Mouse (Mus musculus) MEL (cell line): Measurements from ENCODE around the gene OR5BS1P. TPM values are rescaled to one million over a fixed set of nuclear protein-coding genes. Genes with fewer than 3 reads are reported as not detected.
A peak's percentile ranks its signal among the peaks of the same experiment; 100 is the strongest.
"Not testable (repeated sequence)": the region's sequence is repeated elsewhere in the genome, so short reads cannot be mapped to it uniquely, and the experiment has no call there.

Experiments used
- DNase-seq: peaks from one replicate; pipeline ENCODE4 v3.0.0; 2011; ENCODE audit warnings: low read depth, low spot score
- H3K27ac ChIP-seq: 2 replicates; pipeline ENCODE4 v1.5.1; 2012; ENCODE audit warnings: low read depth, mild to moderate bottlenecking, control low read depth, low read length, moderate library complexity; ENCODE audit not compliant: control insufficient read depth
- H3K27me3 ChIP-seq, 2 experiments: fragments of 150-350 bp in 1 of 2; sonication (generic) in 1 of 2; 2 replicates each; pipeline ENCODE4 v1.6.1; 2012; ENCODE audit warnings: low read length in 2 of 2, mild to moderate bottlenecking in 2 of 2, improper control_type of control experiment in 1 of 2, moderate library complexity in 1 of 2; ENCODE audit not compliant: insufficient read depth in 2 of 2, control insufficient read depth in 1 of 2
- H3K36me3 ChIP-seq, 2 experiments: 2 replicates each; pipeline ENCODE4 v1.6.1; 2012 to 2014; ENCODE audit warnings: low read length in 2 of 2, improper control_type of control experiment in 1 of 2, inconsistent platforms in 1 of 2, mild to moderate bottlenecking in 1 of 2; ENCODE audit not compliant: insufficient read depth in 2 of 2, control insufficient read depth in 1 of 2
- H3K4me1 ChIP-seq, 2 experiments: fragments of 150-350 bp in 1 of 2; sonication (generic) in 1 of 2; 2 replicates each; pipeline ENCODE4 v1.6.1; 2012; ENCODE audit warnings: low read length in 2 of 2, improper control_type of control experiment in 1 of 2, mild to moderate bottlenecking in 1 of 2; ENCODE audit not compliant: insufficient read depth in 2 of 2, control insufficient read depth in 1 of 2
- H3K4me3 ChIP-seq, 2 experiments: fragments of 150-350 bp in 1 of 2; sonication (generic) in 1 of 2; 2 replicates each; pipeline ENCODE4 v1.5.1; 2012; ENCODE audit warnings: low read depth in 2 of 2, low read length in 2 of 2, mild to moderate bottlenecking in 2 of 2, moderate library complexity in 2 of 2, control low read depth in 1 of 2, improper control_type of control experiment in 1 of 2; ENCODE audit not compliant: control insufficient read depth in 1 of 2, insufficient read depth in 1 of 2
- H3K79me2 ChIP-seq: 2 replicates; pipeline ENCODE4 v1.6.1; 2012; ENCODE audit warnings: mild to moderate bottlenecking, low read length, moderate library complexity; ENCODE audit not compliant: control insufficient read depth, poor library complexity, insufficient read depth
- H3K9ac ChIP-seq: 2 replicates; pipeline ENCODE4 v1.6.1; 2012; ENCODE audit warnings: low read depth, mild to moderate bottlenecking, control low read depth, low read length, moderate library complexity; ENCODE audit not compliant: control insufficient read depth, poor library complexity, severe bottlenecking
- H3K9me3 ChIP-seq: fragments of 150-350 bp; sonication (generic); replicated peaks from 2 replicates; pipeline ENCODE4 v1.6.1; 2012; ENCODE audit warnings: mild to moderate bottlenecking, low read length, improper control_type of control experiment, moderate library complexity; ENCODE audit not compliant: insufficient read depth
- BHLHE40 ChIP-seq: IDR thresholded peaks from 2 replicates; pipeline ENCODE4 v1.6.1; 2012; ENCODE audit warnings: low read depth, mild to moderate bottlenecking, inconsistent platforms, low read length, improper control_type of control experiment, borderline replicate concordance
- CHD1 ChIP-seq: IDR thresholded peaks from 2 replicates; pipeline ENCODE4 v1.6.1; 2012; ENCODE audit warnings: low read depth, mild to moderate bottlenecking, inconsistent platforms, low read length, improper control_type of control experiment
- CTCF ChIP-seq, 3 experiments: IDR thresholded peaks in 2 of 3; conservative IDR thresholded peaks in 1 of 3; 2 replicates each; pipeline ENCODE4 v1.5.1; 2011 to 2012; ENCODE audit warnings: low read length in 3 of 3, low read depth in 2 of 3, mild to moderate bottlenecking in 2 of 3, improper control_type of control experiment in 1 of 3, inconsistent platforms in 1 of 3, mixed read lengths in 1 of 3, moderate library complexity in 1 of 3; ENCODE audit not compliant: control insufficient read depth in 1 of 3, insufficient read depth in 1 of 3, poor library complexity in 1 of 3, severe bottlenecking in 1 of 3
- ELF1 ChIP-seq: IDR thresholded peaks from 2 replicates; pipeline ENCODE4 v1.6.1; 2014; ENCODE audit warnings: low read depth, mild to moderate bottlenecking, inconsistent platforms, low read length, improper control_type of control experiment, moderate library complexity
- EP300 ChIP-seq, 2 experiments: IDR thresholded peaks; 2 replicates each; pipeline ENCODE4 v1.6.1; 2011; ENCODE audit warnings: improper control_type of control experiment in 2 of 2, low read length in 2 of 2, low read depth in 1 of 2, mild to moderate bottlenecking in 1 of 2
- ETS1 ChIP-seq: IDR thresholded peaks from 2 replicates; pipeline ENCODE4 v1.6.1; 2012; ENCODE audit warnings: low read depth, mild to moderate bottlenecking, inconsistent platforms, low read length, improper control_type of control experiment, moderate library complexity
- GATA1 ChIP-seq: IDR thresholded peaks from 2 replicates; pipeline ENCODE4 v1.6.1; 2011; ENCODE audit warnings: low read depth, low read length, improper control_type of control experiment
- HCFC1 ChIP-seq: IDR thresholded peaks from 2 replicates; pipeline ENCODE4 v1.6.1; 2012; ENCODE audit warnings: low read depth, mild to moderate bottlenecking, inconsistent platforms, low read length, improper control_type of control experiment, moderate library complexity
- MAFK ChIP-seq: IDR thresholded peaks from 2 replicates; pipeline ENCODE4 v1.6.1; 2011; ENCODE audit warnings: low read depth, mild to moderate bottlenecking, low read length, improper control_type of control experiment, borderline replicate concordance
- MAX ChIP-seq: IDR thresholded peaks from 2 replicates; pipeline ENCODE4 v1.6.1; 2011; ENCODE audit warnings: low read length, improper control_type of control experiment
- MAZ ChIP-seq: IDR thresholded peaks from 2 replicates; pipeline ENCODE4 v1.6.1; 2012; ENCODE audit warnings: low read depth, mild to moderate bottlenecking, inconsistent platforms, low read length, improper control_type of control experiment
- MXI1 ChIP-seq: IDR thresholded peaks from 2 replicates; pipeline ENCODE4 v1.6.1; 2011; ENCODE audit warnings: mild to moderate bottlenecking, low read depth, low read length, improper control_type of control experiment
- MYC ChIP-seq: IDR thresholded peaks from 2 replicates; pipeline ENCODE4 v1.6.1; 2011; ENCODE audit warnings: low read depth, mild to moderate bottlenecking, low read length, improper control_type of control experiment, moderate library complexity
- NELFE ChIP-seq: IDR thresholded peaks from 2 replicates; pipeline ENCODE4 v1.6.1; 2011; ENCODE audit warnings: low read depth, low read length, improper control_type of control experiment
- NRF1 ChIP-seq: IDR thresholded peaks from 2 replicates; pipeline ENCODE4 v1.6.1; 2014; ENCODE audit warnings: low read depth, mild to moderate bottlenecking, inconsistent platforms, low read length, improper control_type of control experiment, moderate library complexity; ENCODE audit not compliant: poor library complexity, insufficient read depth, severe bottlenecking
- POLR2AphosphoS5 ChIP-seq: IDR thresholded peaks from 2 replicates; pipeline ENCODE4 v1.6.1; 2012; ENCODE audit warnings: low read depth, borderline replicate concordance, mild to moderate bottlenecking, inconsistent platforms, low read length, moderate library complexity, mixed read lengths
- RCOR1 ChIP-seq: IDR thresholded peaks from 2 replicates; pipeline ENCODE4 v1.6.1; 2012; ENCODE audit warnings: low read depth, mild to moderate bottlenecking, inconsistent platforms, low read length, improper control_type of control experiment
- SIN3A ChIP-seq: IDR thresholded peaks from 2 replicates; pipeline ENCODE4 v1.6.1; 2012; ENCODE audit warnings: low read length, improper control_type of control experiment, inconsistent platforms
- TAL1 ChIP-seq: IDR thresholded peaks from 2 replicates; pipeline ENCODE4 v1.6.1; 2012; ENCODE audit warnings: mild to moderate bottlenecking, inconsistent platforms, low read length, moderate library complexity, mixed read lengths
- TBP ChIP-seq: IDR thresholded peaks from 2 replicates; pipeline ENCODE4 v1.8.0; 2011; ENCODE audit warnings: low read depth, low read length, improper control_type of control experiment
- TCF12 ChIP-seq: IDR thresholded peaks from 2 replicates; pipeline ENCODE4 v1.6.1; 2014; ENCODE audit warnings: low read depth, mild to moderate bottlenecking, inconsistent platforms, low read length, improper control_type of control experiment, moderate library complexity
- ZC3H11A ChIP-seq: IDR thresholded peaks from 2 replicates; pipeline ENCODE4 v1.6.1; 2012; ENCODE audit warnings: low read depth, mild to moderate bottlenecking, inconsistent platforms, low read length, improper control_type of control experiment
- ZMIZ1 ChIP-seq: IDR thresholded peaks from 2 replicates; pipeline ENCODE4 v1.6.1; 2012; ENCODE audit warnings: low read depth, mild to moderate bottlenecking, inconsistent platforms, low read length, improper control_type of control experiment, moderate library complexity
- ZNF384 ChIP-seq: IDR thresholded peaks from 2 replicates; pipeline ENCODE4 v1.6.1; 2012; ENCODE audit warnings: low read depth, mild to moderate bottlenecking, inconsistent platforms, low read length, improper control_type of control experiment
- polyA plus RNA-seq, 2 experiments: library from polyadenylated mRNA; stranded (reverse) in 1 of 2; unstranded in 1 of 2; fragments of >175 nt in 1 of 2; fragments of >200 nt in 1 of 2; gene quantifications; 2 replicates each; pipeline versions ENCODE4 v1.2.1 to v1.2.4; 2012; ENCODE audit warnings: low replicate concordance in 2 of 2, low read depth in 1 of 2; ENCODE audit not compliant: insufficient read length in 2 of 2, insufficient read depth in 1 of 2, missing spikeins in 1 of 2
- total RNA-seq: library from RNA; depleted of rRNA; stranded (reverse); fragments of 300-350 nt; gene quantifications from 2 replicates; pipeline ENCODE4 v1.2.3, GENCODE M21; 2012

Gene OR5BS1P
- total and polyA plus RNA-seq, 3 experiments = 0.04 TPM; not detected in 2

DNA sequence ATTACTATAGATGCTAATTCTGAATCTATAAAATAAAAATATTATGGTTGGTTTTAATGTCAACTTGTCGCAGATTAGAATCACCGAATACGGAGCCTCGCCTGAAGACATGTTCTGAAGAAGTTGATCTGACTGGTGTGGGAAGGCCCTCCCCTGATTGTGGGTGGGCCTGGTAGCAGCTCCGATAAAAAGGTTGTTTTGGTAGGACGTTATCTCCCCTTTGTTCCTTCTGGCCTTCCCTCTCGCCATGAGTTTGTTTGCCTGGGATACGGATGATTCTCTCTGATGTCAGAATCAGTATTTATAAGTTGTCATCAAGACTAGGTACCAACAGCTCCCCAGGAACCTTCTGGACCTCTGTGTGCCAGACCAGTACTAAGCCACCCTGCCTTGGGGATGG is 42.5 kb downstream of the OR5BS1P start:
- 0 out of 2 replicates have a peak, but pooled peaks have one; percentile 18 for TF ChIP-seq CHD1
- TF ChIP-seq CTCF (IDR thresholded peaks at IDR 0.05 in 2 of 3, conservative IDR thresholded peaks at IDR 0.05 in 1 of 3; ENCODE audit: control insufficient read depth in 1 of 3, insufficient read depth in 1 of 3, low read depth in 2 of 3, low read length in 3 of 3, poor library complexity in 1 of 3, severe bottlenecking in 1 of 3) = no peak
- TF ChIP-seq MAZ = peak; percentile 46; the same call in 1 of the 2 replicates
- TF ChIP-seq ZMIZ1 = no peak
- peak; percentile 43; the same call in 1 of the 2 replicates for TF ChIP-seq TCF12
- TF ChIP-seq POLR2AphosphoS5 = no peak
- no peak; the same call in 1 of the 2 replicates for TF ChIP-seq MAFK
- TF ChIP-seq EP300 (IDR thresholded peaks at IDR 0.05; ENCODE audit: low read depth in 1 of 2, low read length in 2 of 2) = peak; percentile 51 to 66; a peak in 3 of 4 replicates
- peak; percentile 33; the same call in 1 of the 2 replicates for TF ChIP-seq SIN3A
- TF ChIP-seq RCOR1 = peak; percentile 62; the same call in 1 of the 2 replicates
- peak; percentile 18; the same call in 1 of the 2 replicates for TF ChIP-seq MAX
- 0 out of 2 replicates have a peak, but pooled peaks have one; percentile 33 for TF ChIP-seq HCFC1
- no peak for TF ChIP-seq NELFE
- TF ChIP-seq ETS1 = peak; percentile 56
- TF ChIP-seq MYC = peak; percentile 73; the same call in 1 of the 2 replicates
- TF ChIP-seq BHLHE40 = no peak
- peak; percentile 46; the same call in 1 of the 2 replicates for TF ChIP-seq TBP
- peak; percentile 85 for TF ChIP-seq GATA1
- Histone ChIP-seq H3K9ac (peak overlapping the region; percentile 13), H3K9me3 (no peaks in the 10 kb centered on the region), H3K36me3 (peaks cover 0 to 15% of the 10 kb centered on the region in 2 experiments; a peak in 2 of 4 replicates), H3K27me3 (no peaks in the 10 kb centered on the region), H3K4me3 (peak overlapping the region; percentile 39 to 72), H3K79me2 (no peaks in the 10 kb centered on the region; the same call in 1 of the 2 replicates), H3K27ac (peak overlapping the region; percentile 90), H3K4me1 (peaks cover 12 to 35% of the 10 kb centered on the region in 2 experiments)
- peak; percentile 84 for DNase-seq

DNA sequence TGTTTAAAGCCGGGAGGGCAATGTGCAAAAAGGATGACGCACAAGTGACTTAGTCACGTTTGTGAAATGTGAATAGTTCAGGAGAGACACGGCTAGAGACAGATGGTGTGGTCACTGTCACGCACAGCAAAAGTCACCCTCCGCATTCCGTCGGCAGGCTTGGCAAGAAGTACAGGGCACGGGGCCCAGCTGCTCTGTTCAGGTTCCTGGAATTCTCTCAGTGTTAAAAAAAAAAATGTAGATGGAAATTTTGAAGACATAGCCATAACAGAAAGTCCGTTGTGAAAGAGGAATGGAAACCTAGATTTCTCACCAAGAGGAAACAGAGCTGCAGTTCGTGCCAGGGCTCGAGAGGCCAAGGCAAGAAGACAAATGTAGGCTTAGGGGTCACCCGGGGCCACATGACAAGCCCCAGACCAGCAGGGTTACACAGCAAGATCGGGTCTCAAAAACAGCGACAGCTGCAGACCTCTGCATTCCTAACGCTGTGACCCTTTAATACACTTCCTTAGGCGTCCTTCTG is 43.2 kb downstream of the OR5BS1P start:
- H3K4me3 ChIP-seq = peak overlapping the region; percentile 53 to 72
- TF ChIP-seq MYC = no peak
- no peak for TF ChIP-seq TAL1
- TF ChIP-seq TCF12 = no peak
- TF ChIP-seq MXI1 = peak; percentile 48; the same call in 1 of the 2 replicates
- TF ChIP-seq POLR2AphosphoS5 = no peak
- TF ChIP-seq ZNF384 = peak; percentile 51
- 0 out of 2 replicates have a peak, but pooled peaks have one; percentile 18 for TF ChIP-seq MAFK
- TF ChIP-seq ZC3H11A = no peak
- TF ChIP-seq SIN3A = peak; percentile 12; the same call in 1 of the 2 replicates
- TF ChIP-seq NRF1 = no peak
- no peak for TF ChIP-seq MAZ
- 0 out of 2 replicates have a peak, but pooled peaks have one; percentile 21 for TF ChIP-seq RCOR1
- no peak for TF ChIP-seq GATA1
- TF ChIP-seq ELF1 = no peak
- TF ChIP-seq BHLHE40 = peak; percentile 73; the same call in 1 of the 2 replicates
- H3K9me3 ChIP-seq = no peaks in the 10 kb centered on the region
- DNase-seq = peak; percentile 61
- H3K9ac ChIP-seq = peak overlapping the region; percentile 56
- H3K27ac ChIP-seq = peak overlapping the region; percentile 32
- peaks cover 0 to 15% of the 10 kb centered on the region in 2 experiments; a peak in 2 of 4 replicates for H3K36me3 ChIP-seq
- H3K27me3 ChIP-seq = no peaks in the 10 kb centered on the region
- peaks cover 12 to 30% of the 10 kb centered on the region in 2 experiments for H3K4me1 ChIP-seq
- no peaks in the 10 kb centered on the region; the same call in 1 of the 2 replicates for H3K79me2 ChIP-seq

DNA sequence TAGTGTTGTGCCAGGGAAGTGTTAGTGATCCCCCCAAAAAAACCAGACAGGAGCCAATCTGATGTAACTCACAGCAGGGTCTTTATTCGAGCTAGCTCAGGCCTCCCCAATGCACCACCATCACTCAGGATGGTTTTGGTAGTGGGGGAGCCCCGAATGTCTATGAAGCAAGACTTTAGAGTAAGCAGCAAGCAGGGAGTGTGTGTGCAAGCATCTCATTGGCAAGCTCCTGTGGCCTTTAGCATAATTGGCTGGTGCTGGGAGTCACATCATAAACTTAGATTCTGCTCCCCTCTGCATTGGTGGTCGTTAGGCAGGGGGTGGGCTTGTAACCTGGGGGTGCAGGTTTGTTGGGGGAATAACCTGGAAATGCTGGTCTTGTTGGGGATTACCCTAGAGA is 44.0 kb downstream of the OR5BS1P start:
- not testable (repeated sequence) for H3K9me3 ChIP-seq, H3K27me3 ChIP-seq, H3K79me2 ChIP-seq, H3K27ac ChIP-seq, H3K4me3 ChIP-seq, H3K9ac ChIP-seq
- Histone ChIP-seq H3K4me1 (peaks cover 12 to 30% of the 10 kb centered on the region in 2 experiments), H3K36me3 (peaks cover 3 to 15% of the 10 kb centered on the region in 2 experiments; a peak in 2 of 4 replicates)
- DNase-seq = peak; percentile 44
